Mouse (Mus musculus) c-Kit-positive CD71-positive TER-119-positive erythroid progenitor cells, embryonic 14.5 days (primary cell): Measurements from ENCODE around the gene Ctnna3.
"Not testable (repeated sequence)": the region's sequence is repeated elsewhere in the genome, so short reads cannot be mapped to it uniquely, and the experiment has no call there.

ENCODE experiments used
- DNase-seq: peaks from one replicate; pipeline ENCODE4 v3.0.0-alpha.2; 2013; ENCODE audit warnings: low spot score

Gene Ctnna3

DNA sequence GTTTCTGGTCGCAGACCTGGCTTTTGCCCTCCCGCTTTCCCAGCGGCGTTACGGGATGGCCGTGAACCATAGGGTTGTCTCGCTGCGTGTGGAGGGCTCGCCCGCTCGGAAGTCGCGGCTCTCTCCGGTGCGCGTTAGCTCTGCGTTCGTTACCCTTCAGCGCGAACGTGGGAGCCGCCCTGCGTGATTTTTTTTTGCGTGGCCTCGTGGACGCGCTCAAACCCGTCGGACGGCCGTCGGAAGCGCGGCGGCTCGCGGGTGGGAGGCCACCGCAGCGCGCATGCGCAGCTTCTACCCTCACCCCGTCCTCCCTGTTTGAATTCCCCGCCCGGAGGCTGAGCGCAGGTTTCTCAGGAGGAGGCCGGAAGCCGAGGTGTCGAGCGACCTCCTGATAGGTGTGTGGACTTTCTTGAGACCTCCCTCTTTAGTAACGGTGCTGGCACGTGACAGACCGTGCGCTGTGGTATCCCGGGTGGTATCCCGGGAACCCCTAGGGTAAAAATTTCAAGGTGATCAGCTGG is at the start of gene Ctnna3:
Gene Ctnna3, plus strand, starts transcription at position 314 of the 521 bp plus-strand sequence.
- DNase-seq, result peak; percentile 91

DNA sequence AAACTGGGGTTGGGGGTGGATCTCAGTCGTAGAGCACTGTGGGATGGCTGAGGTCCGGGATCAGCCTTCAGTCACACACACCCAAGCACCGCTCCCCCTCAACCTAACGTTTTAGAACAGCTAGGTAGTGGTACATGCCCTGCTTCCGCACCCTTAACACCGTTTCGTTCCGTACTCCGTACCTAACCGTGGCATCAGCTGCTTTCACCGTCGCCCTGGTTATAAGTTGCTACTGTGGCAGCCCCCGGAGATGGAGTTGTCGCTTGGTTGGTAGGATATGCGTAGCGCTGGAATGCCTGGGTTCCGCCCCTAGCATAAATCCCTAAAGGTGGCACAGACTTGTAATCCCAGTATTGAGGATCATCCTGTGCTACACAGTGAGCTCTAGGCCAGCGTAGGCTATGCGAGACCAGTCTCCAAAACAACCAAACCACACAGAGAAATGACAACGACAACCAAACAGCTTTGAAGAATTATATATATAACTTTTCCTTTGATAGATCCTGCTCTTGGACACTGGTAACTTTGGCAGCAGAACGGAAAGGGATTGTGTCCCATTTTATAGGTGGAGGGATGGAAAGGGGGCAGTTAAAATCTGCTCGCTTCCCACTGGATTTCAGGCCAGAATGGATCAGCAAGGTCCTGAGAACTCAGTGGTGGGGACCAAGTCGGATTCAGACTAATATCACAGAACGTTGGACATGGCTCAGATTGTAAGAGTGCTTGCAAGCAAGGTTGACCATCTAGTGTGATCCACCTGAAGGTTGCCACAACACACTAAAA is 48.2 kb upstream of the Ctnna3 start, which contains the start of gene Sirt1:
Gene Sirt1, minus strand, starts transcription at position 207 of the 783 bp plus-strand sequence.
- peak; percentile 17 for DNase-seq

- peak; percentile 92 for DNase-seq
Measured at GRCm38 (mm10) chr10:63382372-63383279, 47.3 kb upstream of the Ctnna3 start, which contains the start of gene Dnajc12. TSS of gene Dnajc12 (plus strand) at chr10:63382443.

DNA sequence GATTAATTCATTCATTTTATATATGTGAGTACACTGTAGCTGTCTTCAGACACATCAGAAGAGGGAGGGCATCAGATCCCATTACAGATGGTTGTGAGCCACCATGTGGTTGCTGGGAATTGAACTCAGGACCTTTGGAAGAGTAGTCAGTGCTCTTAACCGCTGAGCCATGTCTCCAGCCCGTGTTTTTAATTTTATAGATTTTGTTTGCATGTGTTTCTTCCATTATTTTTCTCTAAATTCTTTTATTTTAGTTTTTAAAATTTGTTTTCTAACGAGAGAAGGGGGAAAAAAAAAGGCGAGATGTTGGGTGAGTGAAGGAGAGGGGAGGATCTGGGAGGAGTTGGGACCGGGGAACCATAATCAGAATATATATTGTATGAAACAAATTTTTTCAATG is 44.0 kb upstream of the Ctnna3 start:
- DNase-seq, result not testable (repeated sequence)

DNA sequence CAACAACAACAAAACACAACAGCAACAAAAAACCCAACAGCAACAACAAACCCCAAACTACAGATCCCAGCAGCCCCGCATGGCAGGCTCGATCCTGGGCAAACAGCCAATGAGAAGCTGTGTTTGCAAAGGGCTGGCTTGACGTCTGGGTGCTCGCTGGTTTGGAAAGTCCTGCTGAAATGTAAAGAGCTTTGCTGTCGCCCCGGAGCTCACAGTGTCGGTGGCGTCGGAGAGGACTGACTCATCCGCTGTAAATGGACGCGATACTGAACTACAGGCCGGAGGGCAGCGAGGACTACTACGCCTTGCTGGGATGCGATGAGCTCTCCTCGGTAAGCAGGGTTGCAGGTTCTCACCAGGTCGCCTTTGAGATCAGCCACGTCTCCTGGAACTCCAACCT is 43.5 kb upstream of the Ctnna3 start:
- peak; percentile 84 for DNase-seq

- DNase-seq, result no peak
Measured at GRCm38 (mm10) chr10:63386991-63387390, 42.9 kb upstream of the Ctnna3 start.

GRCm38 (mm10) chr10:63388948-63389347 is 41.0 kb upstream of the Ctnna3 start:
- DNase-seq, result no peak

GRCm38 (mm10) chr10:63396963-63397362 is 32.9 kb upstream of the Ctnna3 start:
- no peak for DNase-seq

- no peak for DNase-seq
Measured at GRCm38 (mm10) chr10:63402731-63403504, 27.0 kb upstream of the Ctnna3 start.

DNA sequence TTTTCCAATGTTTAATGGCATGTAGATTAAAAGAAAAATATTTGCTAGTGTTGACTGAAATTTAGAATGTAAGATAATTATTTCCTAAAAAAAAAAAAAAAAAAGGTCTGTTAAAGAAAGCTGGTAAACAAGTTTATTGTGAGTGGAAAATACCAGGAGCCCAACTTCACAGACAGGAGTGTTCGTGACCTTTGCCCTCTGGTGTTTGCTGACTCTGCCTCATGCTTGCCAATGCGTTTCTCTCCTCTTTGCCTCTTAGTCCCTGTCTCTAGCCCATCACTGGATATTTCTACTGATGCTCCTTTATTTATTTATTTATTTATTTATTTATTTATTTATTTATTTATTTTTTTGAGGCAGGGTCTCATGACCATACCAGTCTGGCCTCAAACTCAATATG is 26.3 kb upstream of the Ctnna3 start:
- DNase-seq, result no peak

DNA sequence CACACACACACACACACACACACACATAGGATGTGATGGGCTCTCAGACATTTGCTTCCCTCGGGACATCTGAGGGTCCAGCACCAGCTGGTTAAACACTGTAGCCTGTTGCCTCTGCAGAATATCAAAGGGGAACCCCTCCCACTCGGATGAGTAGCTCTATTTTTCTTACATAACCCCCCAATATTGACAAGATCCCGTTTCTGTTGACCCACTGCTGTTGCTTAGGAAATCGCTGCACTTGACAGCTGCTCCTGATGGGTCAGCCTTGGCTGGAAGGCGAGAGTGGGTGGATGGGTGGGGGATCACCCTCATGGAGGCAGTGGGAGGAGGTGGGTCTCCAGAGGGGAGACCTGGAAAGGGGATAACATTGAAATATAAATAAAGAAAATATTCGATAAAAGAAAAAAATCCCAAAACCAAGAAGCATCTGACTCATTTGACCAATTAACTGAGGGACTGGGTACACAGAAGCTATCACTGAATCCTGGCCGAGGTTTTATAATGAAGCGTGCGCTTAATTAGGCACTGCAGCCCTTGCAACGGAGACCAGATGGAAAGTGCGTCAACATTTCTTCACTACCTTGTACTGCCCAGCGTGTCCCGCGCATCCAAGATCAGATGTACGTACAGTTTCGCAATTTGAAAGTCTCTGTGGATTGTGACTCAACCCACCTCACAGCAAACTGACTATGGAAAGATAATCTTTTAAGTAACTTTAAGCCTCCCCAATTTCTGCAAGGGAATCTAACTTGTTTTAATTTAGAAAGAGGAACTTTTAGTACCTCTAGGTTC is 19.5 kb upstream of the Ctnna3 start:
- no peak for DNase-seq

GRCm38 (mm10) chr10:63411674-63412073 is 18.2 kb upstream of the Ctnna3 start:
- not testable (repeated sequence) for DNase-seq

DNA sequence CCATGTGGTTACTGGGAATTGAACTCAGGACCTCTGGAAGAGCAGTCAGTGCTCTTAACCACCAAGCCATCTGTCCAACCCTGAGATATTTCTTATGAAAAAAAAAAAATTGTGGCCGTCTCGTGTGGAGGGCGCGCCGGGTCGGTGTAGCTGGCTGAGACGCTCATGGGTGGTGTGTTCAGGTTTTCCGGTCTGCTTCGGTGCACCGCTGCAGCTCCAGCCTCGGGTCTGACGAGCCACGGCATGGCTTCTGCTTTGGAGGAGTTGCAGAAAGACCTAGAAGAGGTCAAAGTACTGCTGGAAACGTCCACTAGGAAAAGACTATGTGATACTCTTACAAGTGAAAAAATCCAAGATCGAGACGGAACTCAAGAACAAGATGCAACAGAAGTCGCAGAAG is 17.1 kb upstream of the Ctnna3 start:
- DNase-seq, result no peak

- no peak for DNase-seq
Measured at GRCm38 (mm10) chr10:63415287-63415686, 14.6 kb upstream of the Ctnna3 start.

GRCm38 (mm10) chr10:63415850-63416249 is 14.0 kb upstream of the Ctnna3 start:
- DNase-seq, result no peak

DNA sequence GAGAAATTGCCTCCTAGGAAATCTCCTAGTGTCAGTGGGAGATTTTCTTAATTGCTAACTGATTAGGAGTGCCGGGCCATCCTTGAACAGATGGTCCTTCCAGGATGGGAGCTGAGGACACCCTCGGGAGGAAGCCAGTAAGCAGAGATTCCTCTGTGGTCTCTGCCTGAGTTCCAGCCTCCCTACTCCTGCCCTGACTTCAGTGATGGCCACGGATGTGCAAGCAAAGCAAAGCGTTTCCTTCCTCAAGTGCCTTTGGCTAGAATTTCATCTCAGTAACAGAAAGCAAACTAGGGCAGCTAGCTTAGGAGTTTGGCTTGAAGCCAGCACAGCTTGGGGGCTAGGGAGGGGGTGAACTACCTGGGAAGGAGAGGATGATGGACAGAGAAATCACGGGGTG is 12.8 kb upstream of the Ctnna3 start:
- no peak for DNase-seq

GRCm38 (mm10) chr10:63421739-63422735 is 7.9 kb upstream of the Ctnna3 start, which contains the start of gene Gm7075:
TSS of gene Gm7075 (minus strand) at chr10:63421789.
- DNase-seq, result peak; percentile 60

- no peak for DNase-seq
Measured at GRCm38 (mm10) chr10:63422736-63422992, 7.2 kb upstream of the Ctnna3 start.

GRCm38 (mm10) chr10:63423591-63424474 is 6.1 kb upstream of the Ctnna3 start:
- peak; percentile 55 for DNase-seq
